Mouse (Mus musculus) E14TG2a.4 (cell line): ENCODE data around the gene Osbpl6.

Experiments used
- CTCF ChIP-seq: conservative IDR thresholded peaks from 2 replicates; pipeline ENCODE4 v1.5.1; 2014; ENCODE audit warnings: low read length
- NANOG ChIP-seq: IDR thresholded peaks from 2 replicates; pipeline ENCODE4 v1.6.1; 2014; ENCODE audit warnings: borderline replicate concordance, low read length, mixed read lengths

DNA sequence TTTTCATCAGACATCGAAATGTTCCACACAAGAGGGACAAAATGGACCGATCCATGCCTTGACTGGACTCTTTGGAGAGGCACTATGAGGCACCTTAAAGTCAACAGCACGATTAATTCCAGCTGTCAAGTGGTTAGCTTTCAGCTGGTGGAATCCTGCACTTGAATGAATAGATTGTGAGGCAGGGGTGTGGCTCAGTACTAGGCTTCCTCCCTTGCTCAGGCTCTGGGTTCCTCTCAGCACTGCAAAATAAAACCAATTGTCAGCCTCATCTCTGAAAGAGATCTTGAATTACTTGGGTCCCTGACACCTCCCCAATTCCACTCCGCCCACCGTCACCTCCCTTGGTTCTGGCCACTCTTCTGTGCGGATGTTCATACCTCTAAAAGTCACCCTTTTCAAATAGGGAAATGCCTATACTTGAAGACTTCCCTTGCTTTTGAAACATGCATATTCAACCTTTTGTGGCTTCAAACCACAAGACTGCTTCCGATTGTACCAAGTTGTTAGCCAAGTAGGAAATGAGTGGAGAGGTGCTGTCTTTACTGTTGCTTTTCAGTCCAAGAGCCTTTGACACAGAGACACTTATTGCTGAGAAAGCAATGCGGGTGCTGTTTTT, 160.7 kb downstream of the Osbpl6 start:
- no peak for TF ChIP-seq CTCF
- TF ChIP-seq NANOG = no peak
